Mouse (Mus musculus) CH12.LX (cell line): ENCODE measurements around the gene Dgkz. TPM values are rescaled to one million over a fixed set of nuclear protein-coding genes. Genes with fewer than 3 reads are reported as not detected.

ENCODE experiments used
- DNase-seq: peaks from one replicate; pipeline ENCODE4 v3.0.0-alpha.2; 2013; ENCODE audit errors: extremely low read depth
- H3K27ac ChIP-seq: 2 replicates; pipeline ENCODE4 v1.5.1; 2012; ENCODE audit warnings: low read depth, mild to moderate bottlenecking, control low read depth, moderate library complexity; ENCODE audit not compliant: insufficient read depth
- H3K27me3 ChIP-seq: replicated peaks from 2 replicates; pipeline ENCODE3; 2012; ENCODE audit warnings: inconsistent platforms
- H3K36me3 ChIP-seq, 2 experiments: replicated peaks in 1 of 2; 2 replicates each; pipeline versions ENCODE3 to v1.6.1; 2012; ENCODE audit warnings: inconsistent platforms in 1 of 2, low read length in 1 of 2, mild to moderate bottlenecking in 1 of 2, mixed read lengths in 1 of 2, moderate library complexity in 1 of 2; ENCODE audit not compliant: control insufficient read depth in 1 of 2, insufficient read depth in 1 of 2
- H3K4me1 ChIP-seq, 2 experiments: 2 replicates each; pipeline ENCODE4 v1.6.1; 2012; ENCODE audit warnings: inconsistent platforms in 1 of 2, moderate library complexity in 1 of 2; ENCODE audit not compliant: insufficient read depth in 2 of 2, control insufficient read depth in 1 of 2
- H3K4me2 ChIP-seq: 2 replicates; pipeline ENCODE4 v1.6.1; 2012; ENCODE audit warnings: low read depth, mild to moderate bottlenecking, control low read depth; ENCODE audit not compliant: poor library complexity, insufficient read depth, severe bottlenecking
- H3K4me3 ChIP-seq, 3 experiments: fragments of 150-350 bp in 1 of 3; sonication (generic) in 1 of 3; replicated peaks in 1 of 3; 2 replicates each; pipeline versions ENCODE3 to v1.5.1; 2011 to 2012; ENCODE audit warnings: low read depth in 2 of 3, low read length in 2 of 3, mild to moderate bottlenecking in 2 of 3, moderate library complexity in 2 of 3, control low read depth in 1 of 3, improper control_type of control experiment in 1 of 3, inconsistent platforms in 1 of 3, mixed read lengths in 1 of 3; ENCODE audit not compliant: poor library complexity in 1 of 3
- H3K79me2 ChIP-seq: replicated peaks from 2 replicates; pipeline ENCODE4 v1.6.1; 2012; ENCODE audit warnings: mild to moderate bottlenecking, moderate library complexity; ENCODE audit not compliant: control insufficient read depth, poor library complexity, insufficient read depth, severe bottlenecking; ENCODE audit errors: extremely low read depth
- H3K9ac ChIP-seq: 2 replicates; pipeline ENCODE4 v1.6.1; 2012; ENCODE audit warnings: low read depth, mild to moderate bottlenecking, control low read depth, moderate library complexity; ENCODE audit not compliant: insufficient read depth
- H3K9me3 ChIP-seq: replicated peaks from 2 replicates; pipeline ENCODE3; 2012; ENCODE audit warnings: low read length, inconsistent platforms, mixed read lengths
- BHLHE40 ChIP-seq: IDR thresholded peaks from 2 replicates; pipeline ENCODE4 v1.6.1; 2011; ENCODE audit warnings: mild to moderate bottlenecking, low read depth, low read length, improper control_type of control experiment
- CHD2 ChIP-seq: IDR thresholded peaks from 2 replicates; pipeline ENCODE4 v1.6.1; 2011; ENCODE audit warnings: low read length, improper control_type of control experiment
- EP300 ChIP-seq: IDR thresholded peaks from 2 replicates; pipeline ENCODE4 v1.6.1; 2011; ENCODE audit warnings: low read length, improper control_type of control experiment
- HCFC1 ChIP-seq: IDR thresholded peaks from 2 replicates; pipeline ENCODE4 v1.6.1; 2012; ENCODE audit warnings: low read depth, mild to moderate bottlenecking, inconsistent platforms, low read length, improper control_type of control experiment
- IRF4 ChIP-seq: IDR thresholded peaks from 2 replicates; pipeline ENCODE4 v1.6.1; 2014; ENCODE audit warnings: low read depth, mild to moderate bottlenecking, inconsistent platforms, low read length, improper control_type of control experiment
- JUN ChIP-seq: IDR thresholded peaks from 2 replicates; pipeline ENCODE4 v1.6.1; 2011; ENCODE audit warnings: low read depth, mild to moderate bottlenecking, low read length, improper control_type of control experiment, moderate library complexity; ENCODE audit not compliant: insufficient read depth
- KAT2A ChIP-seq: IDR thresholded peaks from 2 replicates; pipeline ENCODE4 v1.6.1; 2012; ENCODE audit warnings: low read length, improper control_type of control experiment, inconsistent platforms; ENCODE audit not compliant: insufficient replicate concordance
- MAFK ChIP-seq: IDR thresholded peaks from 2 replicates; pipeline ENCODE4 v1.6.1; 2011; ENCODE audit warnings: low read length, improper control_type of control experiment; ENCODE audit not compliant: insufficient replicate concordance
- MYC ChIP-seq: IDR thresholded peaks from 2 replicates; pipeline ENCODE4 v1.6.1; 2011; ENCODE audit warnings: low read depth, mild to moderate bottlenecking, improper control_type of control experiment, low read length
- NELFE ChIP-seq: IDR thresholded peaks from 2 replicates; pipeline ENCODE4 v1.6.1; 2011; ENCODE audit warnings: low read depth, low read length, improper control_type of control experiment
- POLR2AphosphoS2 ChIP-seq: IDR thresholded peaks from 2 replicates; pipeline ENCODE4 v1.6.1; 2011; ENCODE audit warnings: low read depth, low read length, improper control_type of control experiment
- RAD21 ChIP-seq: IDR thresholded peaks from 2 replicates; pipeline ENCODE4 v1.6.1; 2011; ENCODE audit warnings: low read depth, mild to moderate bottlenecking, low read length, improper control_type of control experiment, moderate library complexity
- SIN3A ChIP-seq: IDR thresholded peaks from 2 replicates; pipeline ENCODE4 v1.6.1; 2012; ENCODE audit warnings: low read length, improper control_type of control experiment, inconsistent platforms
- TBP ChIP-seq: conservative IDR thresholded peaks from 2 replicates; pipeline ENCODE4 v1.6.1; 2011; ENCODE audit warnings: low read depth, low read length, improper control_type of control experiment
- TCF12 ChIP-seq: IDR thresholded peaks from 2 replicates; pipeline ENCODE4 v1.6.1; 2014; ENCODE audit warnings: low read depth, mild to moderate bottlenecking, inconsistent platforms, low read length, improper control_type of control experiment
- UBTF ChIP-seq: IDR thresholded peaks from 2 replicates; pipeline ENCODE4 v1.6.1; 2012; ENCODE audit warnings: low read depth, mild to moderate bottlenecking, inconsistent platforms, low read length, improper control_type of control experiment, moderate library complexity
- USF1 ChIP-seq: IDR thresholded peaks from 2 replicates; pipeline ENCODE4 v1.6.1; 2014; ENCODE audit warnings: low read depth, mild to moderate bottlenecking, inconsistent platforms, low read length, improper control_type of control experiment
- ZC3H11A ChIP-seq: IDR thresholded peaks from 2 replicates; pipeline ENCODE4 v1.6.1; 2012; ENCODE audit warnings: low read depth, mild to moderate bottlenecking, inconsistent platforms, low read length, improper control_type of control experiment
- ZKSCAN1 ChIP-seq: IDR thresholded peaks from 2 replicates; pipeline ENCODE4 v1.6.1; 2012; ENCODE audit warnings: low read depth, inconsistent platforms, low read length, improper control_type of control experiment, borderline replicate concordance
- ZNF384 ChIP-seq: IDR thresholded peaks from 2 replicates; pipeline ENCODE4 v1.6.1; 2012; ENCODE audit warnings: low read depth, low read length, improper control_type of control experiment, inconsistent platforms
- dilution Hi-C: fragments of 300-500 bp; cut with MboI; formaldehyde crosslinking; loops from 2 replicates; pipeline ENCODE4 v1.14.3; 2020; ENCODE audit warnings: low sequenced_read_pairs; ENCODE audit not compliant: extremely low pct_unique_long_range_greater_than_20kb, extremely low pct_ligation_motif_present
- in situ Hi-C: fragments of 300-500 bp; cut with MboI; formaldehyde crosslinking; loops from 3 replicates; pipeline ENCODE4 v1.14.3; 2019; ENCODE audit warnings: low sequenced_read_pairs, low pct_ligation_motif_present, low pct_unique_long_range_greater_than_20kb, mixed read lengths
- polyA plus RNA-seq: library from polyadenylated mRNA; unstranded; fragments of >175 nt; gene quantifications from 2 replicates; pipeline ENCODE4 v1.2.1, GENCODE M21; 2012; ENCODE audit warnings: low read depth; ENCODE audit not compliant: insufficient read length
- total RNA-seq, 2 experiments: library from RNA; depleted of rRNA; stranded (reverse); fragments of 300-350 nt in 1 of 2; fragments of >200 nt in 1 of 2; gene quantifications; 2 replicates each; pipeline ENCODE4 v1.2.3; 2012 to 2014

Gene Dgkz
- total and polyA plus RNA-seq, 3 experiments = 38.6 to 60.2 (median 50.4) TPM

DNA sequence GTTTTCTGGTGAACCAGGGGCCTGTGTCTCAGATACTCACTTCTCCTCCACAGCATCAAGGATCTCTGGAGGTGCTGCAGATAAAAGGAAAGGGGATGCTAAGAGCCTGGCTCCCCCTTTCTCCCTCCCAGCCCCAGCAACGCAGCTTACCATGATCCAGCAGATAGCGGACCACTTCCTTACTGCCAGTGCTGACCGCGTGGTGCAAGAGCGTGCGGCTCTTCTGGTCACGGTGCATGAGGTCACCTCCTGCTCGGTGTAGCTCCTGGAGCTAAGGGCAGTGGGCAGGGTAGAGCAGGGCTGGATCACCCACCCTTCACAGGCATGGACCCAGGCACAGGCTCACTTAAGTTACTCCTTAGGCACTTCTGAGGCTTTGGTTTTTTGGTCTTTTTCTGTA lies 41.6 kb downstream of the Dgkz start:
- TF ChIP-seq TCF12 (no peak), MAFK (no peak), EP300 (no peak), SIN3A (no peak), ZC3H11A (no peak), POLR2AphosphoS2 (no peak), TBP (no peak), ZKSCAN1 (no peak), IRF4 (no peak), RAD21 (no peak), USF1 (no peak), BHLHE40 (no peak), UBTF (no peak), MYC (no peak), ZNF384 (no peak), JUN (no peak), CHD2 (no peak), NELFE (no peak)
- TF ChIP-seq, all 38 proteins: peak for 0
- Histone ChIP-seq H3K4me2 (no peak overlapping the region), H3K9ac (no peak overlapping the region), H3K36me3 (peaks cover 69 to 94% of the 10 kb centered on the region in 2 experiments), H3K79me2 (no peaks in the 10 kb centered on the region), H3K9me3 (no peaks in the 10 kb centered on the region), H3K27ac (no peak overlapping the region), H3K27me3 (no peaks in the 10 kb centered on the region), H3K4me1 (peaks cover 0 to 23% of the 10 kb centered on the region in 2 experiments; a peak in 2 of 4 replicates), H3K4me3 (no peak overlapping the region)
- in situ Hi-C loops = no loop called here
- no peak for DNase-seq
- dilution Hi-C loops = no loop called here

- H3K9me3 ChIP-seq = no peaks in the 10 kb centered on the region
- in situ Hi-C loops (no loop called here), dilution Hi-C loops (no loop called here)
- H3K27ac ChIP-seq = no peak overlapping the region
- no peak overlapping the region for H3K4me3 ChIP-seq
- H3K79me2 ChIP-seq = no peaks in the 10 kb centered on the region
- no peaks in the 10 kb centered on the region for H3K27me3 ChIP-seq
- peaks cover 0 to 23% of the 10 kb centered on the region in 2 experiments; a peak in 2 of 4 replicates for H3K4me1 ChIP-seq
- TF ChIP-seq RAD21 = no peak
- no peak for TF ChIP-seq IRF4
- no peak for TF ChIP-seq HCFC1
- no peak for TF ChIP-seq KAT2A
- no peak for TF ChIP-seq UBTF
- H3K9ac ChIP-seq = no peak overlapping the region
- H3K4me2 ChIP-seq = no peak overlapping the region
- H3K36me3 ChIP-seq = peaks cover 67 to 94% of the 10 kb centered on the region in 2 experiments
- DNase-seq = no peak
These were observed 42.2 kb downstream of the Dgkz start for GRCm38 (mm10) chr2:91933471-91933870.
